Mouse (Mus musculus) intestine, embryonic 14.5 days (tissue): ENCODE measurements at regions not wholly inside any gene's neighbourhood (a gene's known extent, or its start where the extent isn't known, plus 50 kb on each side); places are given as distances from the start of the nearest gene placed in this dataset.

Source experiments
- ATAC-seq: fragments of 200-750 bp; cut with Nextera tagmentation; replicated peaks from 2 replicates; pipeline ENCODE4 v1.8.0; 2017; ENCODE audit warnings: low read depth, moderate number of reproducible peaks, moderate TSS enrichment, moderate library complexity; ENCODE audit not compliant: low FRiP score, low TSS enrichment
- DNase-seq: peaks from one replicate; pipeline ENCODE4 v3.0.0-alpha.2; 2018; ENCODE audit warnings: low spot score
- H3K27ac ChIP-seq: fragments of 300-500 bp; sonication (generic); 2 replicates; pipeline ENCODE4 v1.5.1; 2014; ENCODE audit warnings: low read depth, mild to moderate bottlenecking, control low read depth
- H3K27me3 ChIP-seq: fragments of 300-500 bp; sonication (generic); replicated peaks from 2 replicates; pipeline ENCODE4 v1.6.1; 2014; ENCODE audit warnings: low read length, control low read depth; ENCODE audit not compliant: control insufficient read depth, insufficient read depth
- H3K36me3 ChIP-seq: fragments of 300-500 bp; sonication (generic); 2 replicates; pipeline ENCODE4 v1.6.1; 2014; ENCODE audit warnings: low read length, control low read depth; ENCODE audit not compliant: control insufficient read depth, insufficient read depth
- H3K4me1 ChIP-seq: fragments of 300-500 bp; sonication (generic); replicated peaks from 2 replicates; pipeline ENCODE4 v1.6.1; 2014; ENCODE audit warnings: low read length, control low read depth, mixed read lengths; ENCODE audit not compliant: control insufficient read depth, insufficient read depth
- H3K4me2 ChIP-seq: fragments of 300-500 bp; sonication (generic); 2 replicates; pipeline ENCODE4 v1.6.1; 2014; ENCODE audit warnings: low read length
- H3K4me3 ChIP-seq: fragments of 300-500 bp; sonication (generic); 2 replicates; pipeline ENCODE4 v1.5.1; 2014; ENCODE audit warnings: low read depth, low read length, control low read depth, mixed read lengths
- H3K9ac ChIP-seq: fragments of 300-500 bp; sonication (generic); 2 replicates; pipeline ENCODE4 v1.6.1; 2014; ENCODE audit warnings: mild to moderate bottlenecking, low read length
- H3K9me3 ChIP-seq: fragments of 300-500 bp; sonication (generic); 2 replicates; pipeline ENCODE4 v1.6.1; 2016; ENCODE audit warnings: low read length, control low read depth; ENCODE audit not compliant: control insufficient read depth
- WGBS: fragments of 180-500 bp; shearing (Covaris S2); extraction: QIAGEN DNeasy Blood & Tissue Kit; methylation state at CpG from one replicate; pipeline ENCODE4 v1.1.7; 2014; 5-methylcytosine and 5-hydroxymethylcytosine counted together

- DNase-seq (no peak), ATAC-seq (no peak)
- Histone ChIP-seq H3K4me1 (no peaks in the 10 kb centered on the region), H3K36me3 (no peaks in the 10 kb centered on the region), H3K27ac (no peak overlapping the region), H3K9ac (no peak overlapping the region), H3K4me2 (no peak overlapping the region), H3K27me3 (no peaks in the 10 kb centered on the region), H3K4me3 (no peak overlapping the region), H3K9me3 (no peaks in the 10 kb centered on the region)
- WGBS: 44% methylated on average over 4 of the region's 4 CpGs
Observed at GRCm38 (mm10) chr7:71289702-71290101, 61.6 kb downstream of the Gm10295 start.

DNA sequence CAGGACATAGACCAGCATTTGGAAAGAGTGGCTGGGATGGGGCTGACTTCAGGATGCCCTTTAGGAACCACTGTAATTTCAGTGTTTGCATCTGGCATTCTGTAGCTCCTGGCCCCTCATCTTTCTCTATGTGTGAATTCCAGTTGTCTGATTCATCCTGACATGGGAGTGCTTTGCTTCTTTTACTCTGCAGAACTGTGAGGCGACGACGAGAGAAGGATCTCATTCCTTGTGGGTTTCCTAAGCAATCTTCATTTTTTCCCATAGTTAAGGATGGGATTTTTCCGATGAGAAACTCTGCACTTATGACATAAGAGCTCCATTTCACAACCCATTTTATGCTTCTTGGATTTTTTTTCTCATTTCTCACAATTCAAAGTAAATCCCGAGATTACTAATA lies 62.0 kb downstream of the Gm10295 start:
- ATAC-seq (no peak), DNase-seq (no peak)
- Histone ChIP-seq H3K4me3 (no peak overlapping the region), H3K27me3 (no peaks in the 10 kb centered on the region), H3K27ac (no peak overlapping the region), H3K9me3 (no peaks in the 10 kb centered on the region), H3K4me2 (no peak overlapping the region), H3K36me3 (no peaks in the 10 kb centered on the region), H3K4me1 (no peaks in the 10 kb centered on the region), H3K9ac (no peak overlapping the region)
- WGBS: 52% methylated on average over 5 of the region's 5 CpGs

- H3K4me3 ChIP-seq: no peak overlapping the region
- WGBS: 87% methylated on average over 7 of the region's 7 CpGs
- no peak overlapping the region for H3K4me2 ChIP-seq
- no peaks in the 10 kb centered on the region for H3K9me3 ChIP-seq
- H3K9ac ChIP-seq: no peak overlapping the region
- no peak overlapping the region for H3K27ac ChIP-seq
- ATAC-seq (no peak), DNase-seq (no peak)
- no peaks in the 10 kb centered on the region for H3K4me1 ChIP-seq
- no peaks in the 10 kb centered on the region for H3K36me3 ChIP-seq
- H3K27me3 ChIP-seq: no peaks in the 10 kb centered on the region
Observed at GRCm38 (mm10) chr7:71287441-71287840, 63.8 kb downstream of the Gm10295 start.

DNA sequence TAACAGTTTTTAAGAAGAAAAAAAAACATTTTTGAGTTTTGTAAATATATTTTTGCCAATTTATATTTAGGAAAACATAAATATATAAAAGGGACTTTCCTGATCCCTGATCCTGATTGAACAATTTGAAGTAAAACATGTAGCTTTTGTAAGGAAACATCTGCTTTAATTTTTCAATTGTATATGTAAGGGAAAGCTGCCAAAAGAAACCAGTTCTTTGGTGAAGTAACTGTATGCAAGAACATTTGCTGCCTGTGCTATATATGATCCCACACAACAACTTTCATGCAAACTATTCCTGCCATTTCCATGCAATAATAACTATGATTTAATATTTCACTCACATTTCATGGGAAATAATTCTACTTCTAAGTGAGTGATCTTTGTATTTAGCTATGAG lies 67.0 kb downstream of the Gm10295 start:
- DNase-seq: no peak
- ATAC-seq: no peak
- H3K4me2 ChIP-seq: no peak overlapping the region

DNA sequence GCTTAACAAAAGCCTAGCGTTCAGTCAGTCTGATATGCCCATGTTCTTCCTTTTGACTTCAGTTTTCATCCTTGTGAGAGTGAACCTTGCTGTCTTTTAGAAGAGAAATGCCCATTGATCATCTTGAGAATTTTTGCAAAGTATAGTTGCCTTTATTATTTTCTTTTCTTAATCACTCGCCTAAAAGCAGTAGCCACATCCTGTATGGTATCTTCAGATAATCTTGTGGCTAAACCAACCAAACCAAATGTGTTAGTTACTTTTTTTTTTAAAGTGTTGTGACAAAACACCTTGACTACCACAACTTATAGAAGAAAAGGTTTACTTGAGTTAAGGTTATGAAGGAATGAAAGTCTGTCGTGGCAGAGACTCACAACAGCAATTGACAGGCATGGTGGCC lies 67.9 kb downstream of the Gm10295 start:
- no peak for DNase-seq

More for the DNA sequence above, 67.0 kb downstream of the Gm10295 start:
- H3K9ac ChIP-seq: no peak overlapping the region
- no peaks in the 10 kb centered on the region for H3K4me1 ChIP-seq
- no peaks in the 10 kb centered on the region for H3K27me3 ChIP-seq
- no peaks in the 10 kb centered on the region for H3K9me3 ChIP-seq
- H3K27ac ChIP-seq: no peak overlapping the region
- no peak overlapping the region for H3K4me3 ChIP-seq
- H3K36me3 ChIP-seq: no peaks in the 10 kb centered on the region

GRCm38 (mm10) chr7:71266101-71266500 lies 85.2 kb downstream of the Gm10295 start:
- WGBS: 83% methylated on average over 8 of the region's 8 CpGs
- ATAC-seq: no peak

More for the DNA sequence above, 67.9 kb downstream of the Gm10295 start:
- Histone ChIP-seq H3K9me3 (no peaks in the 10 kb centered on the region), H3K36me3 (no peaks in the 10 kb centered on the region), H3K27ac (no peak overlapping the region), H3K4me3 (no peak overlapping the region), H3K27me3 (no peaks in the 10 kb centered on the region), H3K9ac (no peak overlapping the region), H3K4me1 (no peaks in the 10 kb centered on the region), H3K4me2 (no peak overlapping the region)
- WGBS: 88% methylated on average over 3 of the region's 3 CpGs
- ATAC-seq: no peak

GRCm38 (mm10) chr7:71264115-71264514 lies 87.2 kb downstream of the Gm10295 start:
- no peak overlapping the region for H3K9ac ChIP-seq

More at GRCm38 (mm10) chr7:71266101-71266500, 85.2 kb downstream of the Gm10295 start:
- Histone ChIP-seq H3K9ac (no peak overlapping the region), H3K27ac (no peak overlapping the region), H3K36me3 (no peaks in the 10 kb centered on the region), H3K4me3 (no peak overlapping the region), H3K4me1 (no peaks in the 10 kb centered on the region), H3K9me3 (no peaks in the 10 kb centered on the region), H3K4me2 (no peak overlapping the region), H3K27me3 (no peaks in the 10 kb centered on the region)
- DNase-seq: no peak

DNA sequence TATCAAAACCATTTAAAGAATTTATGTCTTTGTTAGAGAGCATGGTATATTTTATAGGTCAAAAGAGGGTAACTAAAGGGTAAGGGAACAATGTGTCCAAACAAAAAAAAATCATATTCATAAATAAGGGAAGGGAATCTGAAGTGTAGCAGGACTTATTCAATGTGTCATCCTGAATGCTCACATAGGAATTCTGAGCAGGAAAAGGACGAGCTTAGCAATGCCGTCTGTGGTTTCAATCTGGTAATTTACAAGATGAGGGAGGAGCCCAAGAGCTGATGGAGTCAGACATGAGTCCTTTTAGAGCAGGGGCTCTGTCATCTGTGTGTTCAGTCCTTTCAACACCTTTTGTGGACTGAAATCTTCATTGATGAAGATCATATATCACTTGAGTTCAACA lies 101.6 kb downstream of the Gm10295 start:
- H3K36me3 ChIP-seq: no peaks in the 10 kb centered on the region
- no peak overlapping the region for H3K9ac ChIP-seq
- H3K4me1 ChIP-seq: no peaks in the 10 kb centered on the region
- H3K4me3 ChIP-seq: no peak overlapping the region
- ATAC-seq (no peak), DNase-seq (no peak)
- 50% methylated on average over 2 of the region's 2 CpGs for WGBS
- no peaks in the 10 kb centered on the region for H3K27me3 ChIP-seq
- H3K9me3 ChIP-seq: no peaks in the 10 kb centered on the region
- H3K27ac ChIP-seq: no peak overlapping the region
- H3K4me2 ChIP-seq: no peak overlapping the region

More at GRCm38 (mm10) chr7:71264115-71264514, 87.2 kb downstream of the Gm10295 start:
- ATAC-seq (no peak), DNase-seq (no peak)
- no peak overlapping the region for H3K4me3 ChIP-seq
- H3K36me3 ChIP-seq: no peaks in the 10 kb centered on the region
- H3K9me3 ChIP-seq: no peaks in the 10 kb centered on the region
- no peaks in the 10 kb centered on the region for H3K4me1 ChIP-seq
- H3K4me2 ChIP-seq: no peak overlapping the region
- no peaks in the 10 kb centered on the region for H3K27me3 ChIP-seq
- no peak overlapping the region for H3K27ac ChIP-seq
- 83% methylated on average over 1 of the region's 1 CpGs for WGBS

DNA sequence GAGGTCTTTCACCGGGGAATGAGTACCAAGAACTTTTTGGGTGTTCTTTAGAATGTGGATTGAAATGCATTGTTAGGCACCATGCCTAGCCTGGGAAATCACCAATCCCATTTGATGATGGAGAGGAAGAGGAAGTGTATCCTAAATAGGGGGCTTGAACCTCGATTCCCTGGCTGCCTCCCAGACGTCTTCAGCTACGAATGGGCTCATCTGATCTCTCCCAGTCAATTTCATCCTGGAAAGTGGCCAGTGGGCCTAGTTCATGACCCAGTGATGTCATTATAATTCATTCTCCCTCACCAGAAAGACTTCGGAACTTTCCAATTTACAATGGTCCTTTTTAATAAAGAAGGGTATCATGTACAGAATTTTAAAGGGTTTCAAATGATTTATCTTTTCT lies 102.1 kb downstream of the Gm10295 start:
- H3K4me2 ChIP-seq: no peak overlapping the region
- 46% methylated on average over 5 of the region's 5 CpGs for WGBS
- H3K36me3 ChIP-seq: no peaks in the 10 kb centered on the region
- H3K27me3 ChIP-seq: no peaks in the 10 kb centered on the region
- no peaks in the 10 kb centered on the region for H3K4me1 ChIP-seq
- no peak overlapping the region for H3K27ac ChIP-seq
- H3K9ac ChIP-seq: no peak overlapping the region
- DNase-seq (no peak), ATAC-seq (no peak)
- H3K9me3 ChIP-seq: no peaks in the 10 kb centered on the region
- H3K4me3 ChIP-seq: no peak overlapping the region
